Mouse (Mus musculus) liver, embryonic 13.5 days (tissue): ENCODE data around the gene Tmem88b. TPM values are rescaled to one million over a fixed set of nuclear protein-coding genes. Genes with fewer than 3 reads are reported as not detected.

Source experiments
- ATAC-seq: fragments of 200-750 bp; cut with Nextera tagmentation; 2 replicates; pipeline ENCODE4 v1.8.0; 2017; ENCODE audit warnings: low read depth, mild to moderate bottlenecking, moderate number of reproducible peaks, moderate library complexity
- DNase-seq: peaks from one replicate; pipeline ENCODE4 v3.0.0; 2022
- H3K27ac ChIP-seq: fragments of 300-500 bp; sonication (generic); 2 replicates; pipeline ENCODE4 v1.5.1; 2015; ENCODE audit warnings: moderate library complexity, mild to moderate bottlenecking, inconsistent platforms
- H3K27me3 ChIP-seq: fragments of 300-500 bp; sonication (generic); 2 replicates; pipeline ENCODE4 v1.6.1; 2015; ENCODE audit warnings: mild to moderate bottlenecking, inconsistent platforms
- H3K36me3 ChIP-seq: fragments of 300-500 bp; sonication (generic); 2 replicates; pipeline ENCODE4 v1.6.1; 2015; ENCODE audit warnings: mild to moderate bottlenecking, inconsistent platforms
- H3K4me1 ChIP-seq: fragments of 300-500 bp; sonication (generic); replicated peaks from 2 replicates; pipeline ENCODE4 v1.6.1; 2015; ENCODE audit warnings: inconsistent platforms
- H3K4me2 ChIP-seq: fragments of 300-500 bp; sonication (generic); 2 replicates; pipeline ENCODE4 v1.6.1; 2015; ENCODE audit warnings: inconsistent platforms, mild to moderate bottlenecking, moderate library complexity
- H3K4me3 ChIP-seq: fragments of 300-500 bp; sonication (generic); replicated peaks from 2 replicates; pipeline ENCODE4 v1.5.1; 2015; ENCODE audit warnings: mild to moderate bottlenecking, inconsistent platforms
- H3K9ac ChIP-seq: fragments of 300-500 bp; sonication (generic); 2 replicates; pipeline ENCODE4 v1.6.1; 2015; ENCODE audit warnings: mild to moderate bottlenecking, inconsistent platforms
- H3K9me3 ChIP-seq: fragments of 300-500 bp; sonication (generic); replicated peaks from 2 replicates; pipeline ENCODE4 v1.6.1; 2016; ENCODE audit warnings: inconsistent platforms
- WGBS: fragments of 180-500 bp; shearing (Covaris S2); methylation state at CpG from one replicate; pipeline ENCODE4 v1.1.7; 2015; ENCODE audit not compliant: insufficient replicate concordance; 5-methylcytosine and 5-hydroxymethylcytosine counted together
- polyA plus RNA-seq: library from polyadenylated mRNA; unstranded; fragments of >200 nt; fragmentation: Nextera tagmentation; extraction: Ambion mirVana; gene quantifications from 2 replicates; pipeline ENCODE4 v1.2.1, GENCODE M21; 2015

Gene Tmem88b
- polyA plus RNA-seq, 1 experiment from 2014 or later, result 0.14 TPM

- Histone ChIP-seq H3K27ac (peak overlapping the region; percentile 90), H3K9me3 (no peaks in the 10 kb centered on the region), H3K27me3 (no peaks in the 10 kb centered on the region), H3K4me3 (peak overlapping the region; percentile 99), H3K4me1 (peaks cover 36% of the 10 kb centered on the region), H3K36me3 (peaks cover 76% of the 10 kb centered on the region), H3K4me2 (peak overlapping the region; percentile 82), H3K9ac (peak overlapping the region; percentile 99)
- under 1% methylated on average over 49 of the region's 49 CpGs for WGBS
- peak; percentile 52 for ATAC-seq
- no peak for DNase-seq
These were observed 27.0 kb upstream of the Tmem88b start for GRCm38 (mm10) chr4:155812665-155813181.

DNA sequence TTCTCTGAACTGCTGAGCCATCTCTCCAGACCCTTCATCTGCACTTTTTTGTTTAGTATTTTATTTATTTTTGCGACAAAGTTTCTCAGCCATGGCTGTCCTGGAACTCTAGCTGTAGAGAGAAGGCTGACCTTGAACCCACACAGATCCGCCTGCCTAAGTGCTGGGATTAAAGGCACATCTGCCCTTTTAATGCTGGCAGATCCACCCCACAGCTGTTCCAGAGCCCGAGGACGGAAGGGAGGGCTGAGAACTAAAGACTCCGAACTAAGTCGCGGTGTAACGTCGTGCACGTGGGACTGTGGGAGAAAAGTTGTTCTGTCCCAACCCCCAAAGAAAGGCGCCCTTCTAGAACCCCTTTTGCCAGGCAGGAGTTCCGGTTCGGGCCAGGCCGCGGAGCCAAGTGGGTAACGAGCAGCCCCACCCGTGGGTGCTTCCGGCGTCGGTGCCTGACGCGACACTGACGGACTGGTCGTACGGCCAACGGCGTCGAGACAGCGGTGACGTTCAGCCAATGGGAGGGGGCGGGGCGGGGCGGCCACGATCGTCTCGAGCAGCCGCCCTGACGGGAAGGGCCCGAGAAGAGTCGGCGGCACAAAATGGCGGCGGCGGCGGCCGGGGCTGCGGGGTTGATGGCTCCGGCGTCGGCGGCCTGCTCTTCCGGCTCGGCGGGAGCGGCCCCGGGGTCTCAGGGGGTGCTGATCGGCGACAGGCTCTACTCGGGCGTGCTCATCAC is 26.4 kb upstream of the Tmem88b start, which contains the start of gene Ccnl2:
Ccnl2 (plus strand) TSS at position 561 of the 736 bp plus-strand sequence.
- H3K4me2 ChIP-seq, result peak within 1 kb of the TSS; percentile 82
- H3K4me1 ChIP-seq, result peaks cover 36% of the 10 kb centered on the region
- H3K27me3 ChIP-seq, result no peaks in the 10 kb centered on the region
- peak within 1 kb of the TSS; percentile 90 for H3K27ac ChIP-seq
- H3K9ac ChIP-seq, result peak within 1 kb of the TSS; percentile 99
- peak; percentile 99 for ATAC-seq
- H3K4me3 ChIP-seq, result peak within 1 kb of the TSS; percentile 99
- 1% methylated on average over 60 of the region's 60 CpGs for WGBS
- no peaks in the 10 kb centered on the region for H3K9me3 ChIP-seq
- DNase-seq, result peak; percentile 91
- H3K36me3 ChIP-seq, result peaks cover 76% of the 10 kb centered on the region

DNA sequence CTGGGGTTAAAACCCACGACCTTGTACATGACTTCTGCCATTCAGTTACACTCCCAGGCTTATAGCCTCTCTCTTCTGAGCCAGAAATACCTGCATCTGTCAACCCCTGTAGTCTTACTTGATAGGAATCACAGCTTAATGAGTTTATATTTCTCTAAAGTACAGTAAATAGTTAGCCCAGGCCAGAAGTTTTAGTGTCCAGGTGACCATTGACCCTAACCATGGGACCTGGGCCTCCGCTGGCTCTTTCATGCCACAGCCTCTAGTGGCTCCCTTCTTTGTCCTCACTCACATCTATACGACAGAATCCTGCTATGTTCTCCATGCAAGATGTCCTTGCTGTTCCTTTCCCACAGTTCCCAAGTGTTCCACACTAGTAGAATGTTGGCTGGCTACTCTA is 22.2 kb upstream of the Tmem88b start:
- no peak overlapping the region for H3K27ac ChIP-seq
- H3K4me2 ChIP-seq, result no peak overlapping the region
- no peak overlapping the region for H3K9ac ChIP-seq
- H3K27me3 ChIP-seq, result no peaks in the 10 kb centered on the region
- H3K4me1 ChIP-seq, result peaks cover 38% of the 10 kb centered on the region
- peaks cover 64% of the 10 kb centered on the region for H3K36me3 ChIP-seq
- H3K4me3 ChIP-seq, result no peak overlapping the region
- no peaks in the 10 kb centered on the region for H3K9me3 ChIP-seq
- ATAC-seq, result no peak
- WGBS, result 78% methylated on average over 3 of the region's 3 CpGs
- no peak for DNase-seq

- ATAC-seq, result peak; percentile 98
- peak; percentile 92 for DNase-seq
- H3K36me3 ChIP-seq, result peaks cover 37% of the 10 kb centered on the region
- H3K4me1 ChIP-seq, result peaks cover 35% of the 10 kb centered on the region
- under 1% methylated on average over 58 of the region's 58 CpGs for WGBS
- H3K9ac ChIP-seq, result peak overlapping the region; percentile 83
- H3K27me3 ChIP-seq, result peaks cover 2% of the 10 kb centered on the region
- H3K4me2 ChIP-seq, result peak overlapping the region; percentile 90
- peak overlapping the region; percentile 72 for H3K4me3 ChIP-seq
- peak overlapping the region; percentile 75 for H3K27ac ChIP-seq
- H3K9me3 ChIP-seq, result no peaks in the 10 kb centered on the region
These were observed 17.8 kb upstream of the Tmem88b start for GRCm38 (mm10) chr4:155803340-155804041.

DNA sequence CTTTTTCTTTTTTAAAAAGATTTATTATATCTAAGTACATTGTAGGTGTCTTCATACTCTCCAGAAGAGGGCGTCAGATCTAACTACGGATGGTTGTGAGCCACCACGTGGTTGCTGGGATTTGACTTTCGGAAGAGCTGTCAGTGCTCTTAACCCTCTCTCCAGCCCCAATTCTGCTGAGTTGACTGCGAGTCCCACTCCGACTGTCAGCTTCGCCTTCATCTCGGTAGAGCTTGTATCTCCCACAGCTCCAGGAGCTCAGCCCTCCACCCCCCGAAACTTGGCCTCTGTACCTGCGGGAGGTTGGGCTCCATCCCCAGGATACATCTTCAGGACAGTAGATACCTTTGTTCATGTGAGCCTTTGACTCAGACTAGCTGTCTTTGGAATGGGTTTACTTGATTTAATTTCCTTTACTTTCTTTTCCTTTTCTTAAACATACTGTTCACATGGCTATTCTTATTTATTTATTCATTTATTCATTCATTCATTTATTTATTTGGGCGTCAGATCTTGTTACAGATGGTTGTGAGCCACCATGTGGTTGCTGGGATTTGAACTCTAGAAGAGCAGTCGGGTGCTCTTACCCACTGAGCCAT is 17.2 kb upstream of the Tmem88b start, which contains the start of gene Mrpl20:
Mrpl20 (plus strand) TSS at position 138 of the 599 bp plus-strand sequence.
- peaks cover 35% of the 10 kb centered on the region for H3K4me1 ChIP-seq
- H3K9me3 ChIP-seq, result no peaks in the 10 kb centered on the region
- peak within 1 kb of the TSS; percentile 75 for H3K27ac ChIP-seq
- H3K27me3 ChIP-seq, result peaks cover 8% of the 10 kb centered on the region
- DNase-seq (peak; percentile 43), ATAC-seq (peak; percentile 64)
- H3K4me2 ChIP-seq, result peak within 1 kb of the TSS; percentile 90
- WGBS, result 4% methylated on average over 12 of the region's 12 CpGs
- peaks cover 31% of the 10 kb centered on the region for H3K36me3 ChIP-seq
- H3K9ac ChIP-seq, result peak within 1 kb of the TSS; percentile 83
- H3K4me3 ChIP-seq, result peak within 1 kb of the TSS; percentile 72

GRCm38 (mm10) chr4:155802075-155802474 is 16.4 kb upstream of the Tmem88b start:
- ATAC-seq (no peak), DNase-seq (no peak)
- Histone ChIP-seq H3K27me3 (peaks cover 8% of the 10 kb centered on the region), H3K9me3 (no peaks in the 10 kb centered on the region), H3K4me2 (peak overlapping the region; percentile 90), H3K27ac (no peak overlapping the region), H3K36me3 (peaks cover 23% of the 10 kb centered on the region), H3K4me3 (no peak overlapping the region), H3K4me1 (peaks cover 35% of the 10 kb centered on the region), H3K9ac (no peak overlapping the region)
- 94% methylated on average over 1 of the region's 1 CpGs for WGBS

GRCm38 (mm10) chr4:155793730-155794129 is 8.1 kb upstream of the Tmem88b start:
- Histone ChIP-seq H3K4me2 (no peak overlapping the region), H3K4me3 (no peak overlapping the region), H3K4me1 (peaks cover 14% of the 10 kb centered on the region), H3K27ac (no peak overlapping the region), H3K27me3 (peaks cover 21% of the 10 kb centered on the region), H3K36me3 (no peaks in the 10 kb centered on the region), H3K9me3 (no peaks in the 10 kb centered on the region), H3K9ac (no peak overlapping the region)
- ATAC-seq (no peak), DNase-seq (no peak)
- WGBS, result 59% methylated on average over 2 of the region's 2 CpGs

DNA sequence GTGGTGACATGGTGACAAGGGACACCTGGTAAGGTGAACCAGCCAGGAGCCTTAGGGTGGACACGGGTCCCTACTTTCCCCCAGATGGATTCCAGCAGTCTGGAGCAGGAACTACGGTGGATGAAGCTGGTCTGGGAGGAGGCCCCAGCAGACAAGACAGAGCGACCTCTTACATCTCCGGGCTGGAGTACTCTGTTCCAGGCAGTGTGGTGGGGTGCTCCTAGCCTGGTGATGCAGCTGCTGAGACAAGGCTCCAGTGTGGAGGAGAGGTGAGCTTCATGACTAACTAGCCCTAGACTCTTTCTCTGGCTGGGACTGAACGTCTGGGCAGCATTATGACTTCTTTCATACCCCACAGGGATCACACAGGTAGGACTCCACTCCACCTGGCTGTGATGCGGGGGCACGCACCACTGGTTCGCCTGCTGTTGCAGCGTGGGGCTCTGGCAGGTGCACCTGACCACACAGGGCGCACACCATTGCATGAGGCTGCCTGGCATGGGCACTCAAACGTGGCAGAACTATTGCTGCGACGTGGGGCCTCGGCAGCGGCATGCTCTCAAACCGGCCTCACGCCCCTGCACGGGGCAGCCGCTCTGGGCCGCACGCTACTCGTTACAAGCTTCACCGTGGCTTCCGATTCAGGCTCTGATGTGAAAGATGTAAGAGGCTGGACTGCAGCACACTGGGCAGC is 5.7 kb upstream of the Tmem88b start:
- Histone ChIP-seq H3K9ac (no peak overlapping the region), H3K36me3 (no peaks in the 10 kb centered on the region), H3K4me3 (no peak overlapping the region), H3K4me2 (no peak overlapping the region), H3K9me3 (no peaks in the 10 kb centered on the region), H3K27ac (no peak overlapping the region), H3K27me3 (peaks cover 19% of the 10 kb centered on the region), H3K4me1 (peaks cover 22% of the 10 kb centered on the region)
- WGBS, result 63% methylated on average over 24 of the region's 24 CpGs
- DNase-seq, result no peak
- ATAC-seq, result no peak

GRCm38 (mm10) chr4:155790650-155791161 is 5.0 kb upstream of the Tmem88b start:
- H3K4me2 ChIP-seq, result no peak overlapping the region
- peak; percentile 37; the same call in 1 of the 2 replicates for ATAC-seq
- no peak overlapping the region for H3K9ac ChIP-seq
- no peak overlapping the region for H3K4me3 ChIP-seq
- no peak for DNase-seq
- WGBS, result 53% methylated on average over 3 of the region's 3 CpGs
- peaks cover 25% of the 10 kb centered on the region for H3K4me1 ChIP-seq
- H3K27me3 ChIP-seq, result peaks cover 14% of the 10 kb centered on the region
- no peak overlapping the region for H3K27ac ChIP-seq
- no peaks in the 10 kb centered on the region for H3K9me3 ChIP-seq
- H3K36me3 ChIP-seq, result no peaks in the 10 kb centered on the region

DNA sequence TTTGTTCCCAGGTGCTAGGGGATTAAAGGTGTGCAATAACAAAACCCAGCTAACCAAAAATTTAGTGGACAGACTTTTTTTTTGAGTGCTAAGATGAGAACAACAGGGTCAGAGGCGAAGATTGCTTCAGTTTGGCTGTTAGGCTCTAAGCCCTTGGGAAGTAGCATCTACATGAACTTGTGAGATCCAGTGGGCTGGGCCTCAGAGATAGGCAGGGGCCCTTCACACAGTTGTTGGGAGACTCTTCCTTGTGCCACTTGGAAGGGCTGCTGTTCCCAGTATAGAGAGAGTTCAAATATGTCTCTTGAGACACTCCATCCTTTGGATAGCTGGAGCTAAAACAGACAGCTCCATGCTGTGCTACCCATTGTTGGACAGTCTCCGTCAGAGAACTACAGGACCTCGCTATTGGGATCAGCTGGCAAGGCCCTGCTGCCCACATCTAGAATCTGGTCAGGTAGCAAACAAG is 4.4 kb upstream of the Tmem88b start, which contains the start of gene Ankrd65:
Ankrd65 (plus strand) TSS at position 419 of the 469 bp plus-strand sequence.
- Histone ChIP-seq H3K9ac (no peak within 1 kb of the TSS), H3K9me3 (no peaks in the 10 kb centered on the region), H3K27me3 (peaks cover 14% of the 10 kb centered on the region), H3K36me3 (no peaks in the 10 kb centered on the region), H3K4me1 (peaks cover 32% of the 10 kb centered on the region), H3K4me2 (no peak within 1 kb of the TSS), H3K27ac (no peak within 1 kb of the TSS), H3K4me3 (no peak within 1 kb of the TSS)
- 69% methylated on average over 3 of the region's 3 CpGs for WGBS
- DNase-seq (no peak), ATAC-seq (no peak)
